Mouse (Mus musculus) thymus, postnatal 14 days (tissue): ENCODE measurements at regions not wholly inside any gene's neighbourhood (a gene's known extent, or its start where the extent isn't known, plus 50 kb on each side); places are given as distances from the start of the nearest gene placed in this dataset.
"Not testable (repeated sequence)": the region's sequence is repeated elsewhere in the genome, so short reads cannot be mapped to it uniquely, and the experiment has no call there.

Experiments used
- DNase-seq: peaks from one replicate; pipeline ENCODE4 v3.0.0; 2021

- no peak for DNase-seq
Observed at GRCm38 (mm10) chr6:84310635-84311241, 283.0 kb downstream of the Cyp26b1 start.

DNA sequence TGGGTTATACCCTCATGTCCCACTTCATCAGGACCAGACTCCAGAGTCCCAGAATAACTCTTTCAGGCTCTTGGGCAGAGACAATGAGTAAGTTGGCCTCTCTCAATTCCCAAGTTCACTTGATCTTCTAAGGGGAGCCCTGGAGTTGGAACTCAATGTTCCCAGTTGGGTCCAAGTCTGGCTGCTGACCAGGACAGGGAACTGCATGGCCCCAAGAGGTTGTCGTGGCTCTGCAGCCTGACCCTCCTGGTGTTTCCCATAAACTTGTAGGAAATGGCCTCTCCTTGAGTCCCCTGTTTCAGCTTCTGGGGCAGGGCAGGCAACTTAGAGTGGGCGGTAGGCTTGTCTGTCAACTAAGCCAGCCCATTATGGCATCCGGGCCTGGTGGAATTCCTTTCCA, 286.2 kb downstream of the Cyp26b1 start:
- DNase-seq = no peak

GRCm38 (mm10) chr6:84306585-84306984, 287.1 kb downstream of the Cyp26b1 start:
- DNase-seq = no peak

DNA sequence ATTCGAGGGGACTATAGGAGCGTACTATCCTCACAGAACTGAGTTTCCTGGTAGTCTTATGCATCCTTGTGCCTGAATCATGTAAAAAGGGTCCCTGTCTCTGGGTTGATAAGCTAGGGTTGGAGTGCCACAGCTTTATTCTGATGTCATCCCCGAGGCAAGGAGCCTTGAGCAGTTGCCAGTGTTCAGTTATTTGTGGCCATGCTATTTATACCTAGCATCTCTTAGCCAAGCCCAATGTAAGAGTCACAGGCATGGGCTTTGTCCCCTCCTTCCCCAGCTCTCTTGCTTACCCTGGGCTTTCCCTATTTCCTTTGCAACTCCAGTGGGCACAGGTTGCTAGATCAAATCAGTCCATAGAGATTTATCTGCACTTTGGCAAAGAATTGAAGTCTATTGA, 288.6 kb downstream of the Cyp26b1 start:
- DNase-seq = no peak

DNA sequence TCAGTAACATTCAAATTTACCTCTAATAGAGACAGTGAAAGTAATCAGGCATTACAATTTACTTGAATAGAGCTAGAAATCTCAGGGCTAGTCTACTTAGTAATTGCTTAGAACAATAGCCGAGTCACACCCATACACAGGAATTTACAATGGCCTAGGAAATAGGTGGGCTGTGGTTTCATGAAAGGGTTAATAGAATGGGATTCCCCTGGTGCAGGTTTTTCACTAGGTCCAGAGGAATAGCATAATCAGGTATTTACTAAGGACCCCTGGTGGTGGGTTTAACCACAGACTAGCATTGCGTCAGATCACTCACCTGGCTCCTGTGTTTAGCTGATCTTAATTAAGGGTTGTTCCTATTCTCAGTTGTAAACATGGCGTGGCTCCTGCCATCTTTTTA, 290.8 kb downstream of the Cyp26b1 start:
- DNase-seq = not testable (repeated sequence)

DNA sequence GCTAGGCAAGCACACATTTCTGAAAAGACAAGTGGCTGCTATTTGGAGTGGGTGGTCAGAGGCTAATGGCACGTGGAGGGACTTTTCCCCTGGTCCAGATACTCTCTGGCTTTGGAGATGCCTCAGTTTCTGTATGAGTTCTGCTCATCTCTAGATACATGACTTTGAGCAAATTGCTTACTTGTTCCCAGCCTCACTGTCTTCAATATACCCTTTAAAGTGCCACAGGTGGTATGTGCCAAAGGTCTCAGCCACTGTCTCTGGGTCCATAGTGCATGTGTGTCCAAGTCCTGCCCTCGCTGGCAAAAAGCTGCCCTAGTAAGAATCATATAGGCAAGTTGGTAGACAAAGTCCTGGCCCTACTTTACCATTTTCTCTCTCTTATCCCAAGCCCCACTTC, 291.5 kb downstream of the Dysf start:
- no peak for DNase-seq

GRCm38 (mm10) chr6:84299146-84299545, 290.8 kb downstream of the Dysf start:
- no peak for DNase-seq

DNA sequence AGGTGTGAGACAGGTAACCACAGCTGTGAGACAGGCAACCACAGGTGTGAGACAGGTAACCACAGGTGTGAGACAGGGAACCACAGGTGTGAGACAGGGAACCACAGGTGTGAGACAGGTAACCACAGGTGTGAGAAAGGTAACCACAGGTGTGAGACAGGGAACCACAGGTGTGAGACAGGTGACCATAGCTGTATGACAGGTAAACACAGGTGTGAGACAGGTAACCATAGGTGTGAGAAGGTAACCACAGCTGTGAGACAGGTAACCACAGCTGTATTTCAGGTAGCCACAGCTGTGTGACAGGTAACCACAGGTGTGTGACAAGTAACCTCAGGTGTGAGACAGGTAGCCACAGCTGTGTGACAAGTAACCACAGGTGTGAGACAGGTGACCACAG, 265.5 kb downstream of the Dysf start:
- not testable (repeated sequence) for DNase-seq

GRCm38 (mm10) chr6:84272520-84273311, 264.3 kb downstream of the Dysf start:
- no peak for DNase-seq

DNA sequence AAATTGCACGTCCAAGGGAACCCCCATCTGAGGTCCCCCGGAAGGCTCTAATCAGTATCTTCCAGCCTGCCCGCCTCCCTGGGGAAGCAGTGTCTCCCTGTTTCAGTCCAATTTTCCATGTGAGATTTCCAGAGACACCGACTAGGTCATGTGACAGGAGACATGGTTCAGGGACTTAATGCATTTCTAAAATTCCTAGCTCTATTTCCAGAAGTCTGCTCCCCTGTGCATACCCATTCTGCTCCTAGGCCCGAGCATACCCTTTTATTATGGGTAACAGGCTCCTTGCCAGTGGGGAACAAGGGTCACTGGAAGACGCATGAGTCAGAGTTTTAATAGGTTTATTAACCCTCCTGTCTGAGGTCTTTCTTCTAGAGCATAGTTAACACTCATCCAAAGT, 263.6 kb downstream of the Dysf start:
- DNase-seq = no peak

DNA sequence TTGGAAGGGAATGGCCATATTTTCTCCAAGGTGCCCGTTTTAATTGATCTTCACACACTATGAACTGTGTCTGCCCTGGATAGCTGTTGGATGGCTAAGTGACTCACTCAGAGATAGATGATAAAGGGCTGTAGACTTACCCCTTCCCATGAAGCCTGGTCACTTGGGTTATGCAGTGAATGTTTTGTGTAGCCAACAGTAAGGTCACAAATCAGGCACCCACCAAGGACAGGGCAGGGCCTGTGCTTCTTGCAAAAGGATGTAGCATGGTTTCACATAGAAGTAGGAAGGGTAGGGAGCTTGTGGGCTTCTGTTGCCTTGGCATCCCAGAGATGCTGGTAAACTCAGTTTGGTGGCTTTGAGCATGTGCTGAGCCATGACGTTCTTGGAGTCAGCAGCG, 263.1 kb downstream of the Dysf start:
- DNase-seq = no peak

DNA sequence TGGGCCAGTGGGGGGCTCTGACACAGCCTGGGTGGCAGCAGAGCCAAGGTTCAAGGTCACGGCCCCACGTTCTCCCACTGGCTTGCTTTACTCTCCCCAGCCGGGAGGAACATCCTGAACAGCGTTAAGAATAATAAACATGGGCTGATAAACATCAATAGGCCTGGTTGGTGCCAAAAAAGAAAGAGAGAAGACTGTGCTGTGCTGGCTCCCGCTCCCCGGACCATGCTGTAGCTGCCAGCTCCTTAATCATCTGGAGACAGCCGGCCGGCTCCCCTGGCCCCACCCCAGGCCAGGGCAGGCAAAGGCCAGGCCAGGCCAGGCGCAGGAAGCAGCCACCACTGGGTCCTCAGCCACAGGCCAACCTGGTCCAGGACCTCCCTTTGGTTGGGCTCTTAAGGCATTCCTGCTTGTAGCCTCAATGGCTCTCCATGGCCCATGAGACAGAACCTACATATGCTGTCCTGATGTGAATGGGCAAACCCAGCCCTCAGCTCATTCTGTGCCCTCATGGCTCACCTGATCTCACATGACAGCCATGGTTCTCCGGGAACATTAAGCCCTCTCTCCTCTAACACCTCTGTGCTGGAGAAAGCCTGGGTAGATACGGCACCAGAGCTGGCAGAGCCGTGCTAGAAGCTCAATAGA, 262.3 kb downstream of the Dysf start:
- no peak for DNase-seq

DNA sequence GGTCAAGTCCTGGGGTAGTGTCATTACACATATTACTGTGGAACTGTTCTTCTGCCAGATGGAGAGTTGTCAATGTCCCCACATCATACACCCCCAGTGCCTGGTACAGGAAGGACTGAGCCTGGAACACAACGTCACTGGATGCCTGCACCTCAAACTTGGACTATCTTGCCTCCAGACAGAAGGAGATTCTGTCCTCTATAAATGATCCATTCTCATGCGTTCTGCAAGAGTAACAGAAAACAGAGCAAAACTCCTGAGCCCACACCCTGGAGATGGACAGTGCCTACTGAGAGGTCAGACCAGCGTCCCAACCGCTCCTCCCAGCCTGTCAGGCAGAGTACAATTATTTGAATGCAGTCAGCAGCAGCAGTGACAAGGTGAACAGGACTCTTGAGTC, 261.1 kb downstream of the Dysf start:
- DNase-seq = no peak

DNA sequence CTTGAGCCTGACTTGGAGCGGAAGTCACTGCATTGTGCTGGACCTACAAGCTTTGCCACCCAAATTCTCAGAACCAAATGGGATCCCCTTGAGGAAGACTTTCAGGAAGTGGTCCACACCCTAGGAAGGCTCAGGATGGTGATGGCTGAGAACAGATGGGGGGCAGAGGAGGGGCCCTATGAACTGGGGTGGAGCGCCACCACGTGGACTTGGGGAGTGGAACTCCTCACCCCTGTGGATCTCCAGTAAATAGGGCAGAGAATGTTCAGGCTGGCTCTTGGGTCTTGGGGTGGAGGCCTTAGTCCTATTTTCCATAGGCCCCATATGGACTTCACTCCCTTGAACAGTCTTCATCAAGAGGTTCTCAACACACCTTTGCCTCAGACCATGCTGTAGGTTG, 260.6 kb downstream of the Dysf start:
- peak; percentile 54 for DNase-seq

DNA sequence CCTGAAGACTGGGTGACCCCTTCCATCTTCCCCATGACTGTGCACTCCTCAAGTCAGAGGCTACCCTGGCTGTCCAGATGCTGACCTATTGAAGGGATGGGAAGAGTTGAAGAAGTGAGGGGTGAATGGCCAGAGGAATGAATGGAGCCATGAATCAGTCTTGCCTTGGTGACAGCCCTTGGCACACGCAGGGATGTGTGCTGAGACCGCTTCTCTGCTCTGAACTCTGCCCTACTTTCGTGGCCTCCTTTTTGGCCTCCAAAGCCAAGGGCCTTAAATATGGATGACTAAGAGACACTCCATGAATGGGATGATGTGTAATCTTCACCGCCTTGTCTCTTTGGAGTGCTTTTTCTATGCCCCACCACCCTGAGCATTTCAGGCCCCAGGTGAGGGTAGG, 259.7 kb downstream of the Dysf start:
- DNase-seq = no peak

GRCm38 (mm10) chr6:84267526-84267925, 259.1 kb downstream of the Dysf start:
- no peak for DNase-seq

DNA sequence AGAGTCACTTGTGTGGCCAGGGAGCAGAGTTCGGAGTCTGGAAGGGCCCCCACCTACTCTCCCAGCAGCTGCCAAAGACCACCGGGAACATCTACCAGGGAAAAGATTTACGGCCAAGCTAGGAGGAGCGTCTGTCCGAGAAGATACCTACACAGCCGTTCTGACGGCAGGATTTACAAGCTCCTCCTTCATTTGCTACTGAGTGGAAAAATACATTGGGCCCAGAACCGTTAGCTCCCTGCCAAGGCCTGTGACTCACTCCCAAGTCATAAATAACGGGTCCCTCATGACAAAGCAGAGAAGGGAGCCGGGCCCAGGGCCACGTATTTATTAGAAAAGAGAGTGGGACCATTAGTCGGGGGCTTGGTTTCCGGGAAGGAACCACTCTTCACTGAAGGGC, 258.3 kb downstream of the Dysf start:
- no peak for DNase-seq

GRCm38 (mm10) chr6:84264681-84265080, 256.3 kb downstream of the Dysf start:
- no peak for DNase-seq

DNA sequence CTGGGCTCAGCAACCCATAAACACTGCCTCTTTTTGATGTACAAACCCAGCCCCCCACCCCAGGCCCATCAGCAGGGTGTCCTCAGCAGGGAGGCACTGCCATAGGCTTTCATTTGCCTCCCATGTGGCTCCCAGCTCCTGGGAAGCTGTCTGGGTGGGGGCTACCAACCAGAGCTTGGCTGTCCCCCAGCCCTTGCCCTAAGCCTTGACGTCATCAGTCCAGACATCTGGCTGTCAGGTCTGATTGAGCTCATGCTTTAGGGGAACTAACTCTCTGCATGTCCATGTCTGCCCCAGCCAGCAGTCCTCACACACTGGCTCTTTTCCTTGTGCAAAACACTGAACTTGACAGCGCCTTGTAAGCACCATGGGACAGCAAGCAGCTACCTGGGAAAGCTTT, 255.3 kb downstream of the Dysf start:
- no peak for DNase-seq

- DNase-seq = no peak
Observed at GRCm38 (mm10) chr6:84262766-84263165, 254.4 kb downstream of the Dysf start.

- DNase-seq = no peak
Observed at GRCm38 (mm10) chr6:84261483-84261882, 253.1 kb downstream of the Dysf start.
